Mouse (Mus musculus) urinary bladder, postnatal 36 days (tissue): ENCODE results near the gene Sstr3.

Experiments used
- DNase-seq, 2 experiments: peaks; one replicate each; pipeline ENCODE4 v3.0.0; 2022; ENCODE audit warnings: low spot score in 2 of 2, mixed read lengths in 1 of 2

Gene Sstr3

GRCm38 (mm10) chr15:78502437-78503132 lies 41.9 kb downstream of the Sstr3 start:
- DNase-seq: no peak

GRCm38 (mm10) chr15:78494968-78495406 lies 49.5 kb downstream of the Sstr3 start, which contains the start of gene Il2rb:
Gene Il2rb, minus strand, starts transcription at chr15:78495271.
- DNase-seq: no peak

GRCm38 (mm10) chr15:78493401-78494010 lies 51.0 kb downstream of the Sstr3 start:
- no peak for DNase-seq

GRCm38 (mm10) chr15:78491301-78491700 lies 53.2 kb downstream of the Sstr3 start:
- DNase-seq: no peak

GRCm38 (mm10) chr15:78489906-78490305 lies 54.6 kb downstream of the Sstr3 start:
- DNase-seq: no peak

GRCm38 (mm10) chr15:78489248-78489647 lies 55.2 kb downstream of the Sstr3 start:
- no peak for DNase-seq

GRCm38 (mm10) chr15:78487066-78487465 lies 57.4 kb downstream of the Sstr3 start:
- DNase-seq: no peak
